Mouse (Mus musculus): Measurements from ENCODE around the gene Pxdc1. TPM values are rescaled to one million over a fixed set of nuclear protein-coding genes. Genes with fewer than 3 reads are reported as not detected.
A peak's percentile ranks its signal among the peaks of the same experiment; 100 is the strongest.

The Pxdc1 gene
- polyA plus RNA-seq, 1 experiment = 8.9 TPM

- no peaks in the 10 kb centered on the region for H3K27me3 ChIP-seq (replicated peaks; ENCODE audit: control insufficient read depth, insufficient read depth, low read length)
- DNase-seq = no peak
- 85% methylated on average over 18 of the region's 18 CpGs for WGBS
- TF ChIP-seq POLR2A (IDR thresholded peaks at IDR 0.05; ENCODE audit: low read depth, low read length) = no peak
- TF ChIP-seq CTCF (conservative IDR thresholded peaks at IDR 0.05; ENCODE audit: insufficient read depth, insufficient read length, low read depth, low read length) = no peak
- peaks cover 2% of the 10 kb centered on the region; the same call in 1 of the 2 replicates for H3K4me1 ChIP-seq (ENCODE audit: control insufficient read depth, insufficient read depth, low read length)
- H3K4me3 ChIP-seq (ENCODE audit: insufficient read depth, low read depth, low read length) = no peak overlapping the region
- no peaks in the 10 kb centered on the region for H3K36me3 ChIP-seq (ENCODE audit: control insufficient read depth, insufficient read depth, low read length)
- no peak overlapping the region for H3K27ac ChIP-seq (ENCODE audit: insufficient read depth, low read depth, low read length)
Measured at GRCm38 (mm10) chr13:34683762-34684488, 30.6 kb upstream of the Pxdc1 start.

GRCm38 (mm10) chr13:34683270-34683669 lies 30.0 kb upstream of the Pxdc1 start:
- H3K36me3 ChIP-seq (ENCODE audit: control insufficient read depth, insufficient read depth, low read length) = no peaks in the 10 kb centered on the region

GRCm38 (mm10) chr13:34676507-34676906 lies 23.2 kb upstream of the Pxdc1 start:
- H3K27ac ChIP-seq (ENCODE audit: insufficient read depth, low read depth, low read length) = no peak overlapping the region
- WGBS = 32% methylated on average over 5 of the region's 5 CpGs

More at GRCm38 (mm10) chr13:34683270-34683669, 30.0 kb upstream of the Pxdc1 start:
- Histone ChIP-seq H3K27me3 (replicated peaks; ENCODE audit: control insufficient read depth, insufficient read depth, low read length) (no peaks in the 10 kb centered on the region), H3K4me3 (ENCODE audit: insufficient read depth, low read depth, low read length) (no peak overlapping the region), H3K27ac (ENCODE audit: insufficient read depth, low read depth, low read length) (no peak overlapping the region), H3K4me1 (ENCODE audit: control insufficient read depth, insufficient read depth, low read length) (no peaks in the 10 kb centered on the region)
- 78% methylated on average over 9 of the region's 9 CpGs for WGBS
- no peak for TF ChIP-seq CTCF (conservative IDR thresholded peaks at IDR 0.05; ENCODE audit: insufficient read depth, insufficient read length, low read depth, low read length)
- no peak for DNase-seq

GRCm38 (mm10) chr13:34675847-34676383 lies 22.6 kb upstream of the Pxdc1 start:
- no peak overlapping the region for H3K27ac ChIP-seq (ENCODE audit: insufficient read depth, low read depth, low read length)
- 31% methylated on average over 7 of the region's 7 CpGs for WGBS
- H3K36me3 ChIP-seq (ENCODE audit: control insufficient read depth, insufficient read depth, low read length) = no peaks in the 10 kb centered on the region
- no peak for DNase-seq
- no peak overlapping the region for H3K4me3 ChIP-seq (ENCODE audit: insufficient read depth, low read depth, low read length)
- no peak for TF ChIP-seq CTCF (conservative IDR thresholded peaks at IDR 0.05; ENCODE audit: insufficient read depth, insufficient read length, low read depth, low read length)
- TF ChIP-seq POLR2A (IDR thresholded peaks at IDR 0.05; ENCODE audit: low read depth, low read length) = no peak
- H3K27me3 ChIP-seq (replicated peaks; ENCODE audit: control insufficient read depth, insufficient read depth, low read length) = no peaks in the 10 kb centered on the region
- no peaks in the 10 kb centered on the region for H3K4me1 ChIP-seq (ENCODE audit: control insufficient read depth, insufficient read depth, low read length)

More at GRCm38 (mm10) chr13:34676507-34676906, 23.2 kb upstream of the Pxdc1 start:
- Histone ChIP-seq H3K27me3 (replicated peaks; ENCODE audit: control insufficient read depth, insufficient read depth, low read length) (no peaks in the 10 kb centered on the region), H3K4me3 (ENCODE audit: insufficient read depth, low read depth, low read length) (no peak overlapping the region), H3K36me3 (ENCODE audit: control insufficient read depth, insufficient read depth, low read length) (no peaks in the 10 kb centered on the region), H3K4me1 (ENCODE audit: control insufficient read depth, insufficient read depth, low read length) (no peaks in the 10 kb centered on the region)
- TF ChIP-seq CTCF (conservative IDR thresholded peaks at IDR 0.05; ENCODE audit: insufficient read depth, insufficient read length, low read depth, low read length) (no peak), POLR2A (IDR thresholded peaks at IDR 0.05; ENCODE audit: low read depth, low read length) (no peak)
- no peak for DNase-seq

GRCm38 (mm10) chr13:34673354-34673753 lies 20.1 kb upstream of the Pxdc1 start:
- Histone ChIP-seq H3K4me3 (ENCODE audit: insufficient read depth, low read depth, low read length) (no peak overlapping the region), H3K27me3 (replicated peaks; ENCODE audit: control insufficient read depth, insufficient read depth, low read length) (no peaks in the 10 kb centered on the region), H3K27ac (ENCODE audit: insufficient read depth, low read depth, low read length) (no peak overlapping the region), H3K4me1 (ENCODE audit: control insufficient read depth, insufficient read depth, low read length) (no peaks in the 10 kb centered on the region), H3K36me3 (ENCODE audit: control insufficient read depth, insufficient read depth, low read length) (no peaks in the 10 kb centered on the region)
- 93% methylated on average over 5 of the region's 5 CpGs for WGBS
- TF ChIP-seq POLR2A (IDR thresholded peaks at IDR 0.05; ENCODE audit: low read depth, low read length) (no peak), CTCF (conservative IDR thresholded peaks at IDR 0.05; ENCODE audit: insufficient read depth, insufficient read length, low read depth, low read length) (no peak)
- no peak for DNase-seq

GRCm38 (mm10) chr13:34669919-34670865 lies 16.9 kb upstream of the Pxdc1 start:
- H3K27me3 ChIP-seq (replicated peaks; ENCODE audit: control insufficient read depth, insufficient read depth, low read length) = no peaks in the 10 kb centered on the region
- no peak overlapping the region for H3K27ac ChIP-seq (ENCODE audit: insufficient read depth, low read depth, low read length)
- H3K4me1 ChIP-seq (ENCODE audit: control insufficient read depth, insufficient read depth, low read length) = no peaks in the 10 kb centered on the region
- H3K36me3 ChIP-seq (ENCODE audit: control insufficient read depth, insufficient read depth, low read length) = no peaks in the 10 kb centered on the region
- TF ChIP-seq CTCF (conservative IDR thresholded peaks at IDR 0.05; ENCODE audit: insufficient read depth, insufficient read length, low read depth, low read length) = no peak
- 78% methylated on average over 16 of the region's 16 CpGs for WGBS
- DNase-seq = no peak
- H3K4me3 ChIP-seq (ENCODE audit: insufficient read depth, low read depth, low read length) = no peak overlapping the region

GRCm38 (mm10) chr13:34667197-34667596 lies 13.9 kb upstream of the Pxdc1 start:
- Histone ChIP-seq H3K27ac (ENCODE audit: insufficient read depth, low read depth, low read length) (no peak overlapping the region), H3K27me3 (replicated peaks; ENCODE audit: control insufficient read depth, insufficient read depth, low read length) (no peaks in the 10 kb centered on the region), H3K4me1 (ENCODE audit: control insufficient read depth, insufficient read depth, low read length) (no peaks in the 10 kb centered on the region), H3K36me3 (ENCODE audit: control insufficient read depth, insufficient read depth, low read length) (no peaks in the 10 kb centered on the region), H3K4me3 (ENCODE audit: insufficient read depth, low read depth, low read length) (no peak overlapping the region)
- no peak for TF ChIP-seq POLR2A (IDR thresholded peaks at IDR 0.05; ENCODE audit: low read depth, low read length)
- no peak for TF ChIP-seq CTCF (conservative IDR thresholded peaks at IDR 0.05; ENCODE audit: insufficient read depth, insufficient read length, low read depth, low read length)
- DNase-seq = peak; percentile 13
- 19% methylated on average over 8 of the region's 8 CpGs for WGBS
